ENCODE assay signal across 8 mouse cellular contexts in the genomic region with DNA sequence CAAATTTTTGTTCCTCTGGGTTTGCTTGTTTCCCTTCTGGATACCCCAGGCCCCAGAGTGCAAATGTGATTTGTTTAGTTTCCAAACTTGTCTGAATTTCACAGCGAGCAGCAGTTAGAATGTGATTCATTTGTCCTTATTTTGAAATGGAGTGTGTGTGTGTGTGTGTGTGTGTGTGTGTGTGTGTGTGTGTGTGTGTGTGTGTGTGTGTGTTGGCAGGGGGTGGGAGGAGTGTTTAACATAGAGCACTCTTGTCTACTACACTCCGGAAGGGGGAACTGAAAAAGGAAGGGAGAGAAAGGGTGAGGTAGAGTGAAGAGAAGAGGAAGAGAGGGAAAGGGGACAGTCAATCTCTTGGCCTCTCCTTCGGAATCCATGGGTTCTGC. TPM values are rescaled to one million over a fixed set of nuclear protein-coding genes. Genes with fewer than 3 reads are reported as not detected.
DNase-seq lines count a peak whose midpoint lies in the region; ATAC-seq lines count a peak whose summit lies in the region.

No protein-coding gene starts in this region.

- H3K27me3 ChIP-seq in liver, embryonic 16.5 days (ENCODE audit: control insufficient read depth, insufficient read depth, low read depth, low read length) = peaks cover 11% of the 10 kb centered on the region
- H3K27me3 ChIP-seq in kidney, embryonic 14.5 days (ENCODE audit: control insufficient read depth, insufficient read depth, low read length) = no peaks in the 10 kb centered on the region

- H3K4me1 ChIP-seq in liver, embryonic 16.5 days (ENCODE audit: control insufficient read depth, low read depth, low read length) = peaks cover 4% of the 10 kb centered on the region
- peaks cover 7% of the 10 kb centered on the region; the same call in 1 of the 2 replicates for H3K4me1 ChIP-seq in kidney, embryonic 14.5 days (ENCODE audit: control insufficient read depth, insufficient read depth, low read length)

- WGBS in liver, embryonic 16.5 days (ENCODE audit: insufficient replicate concordance) = 23% methylated on average over 3 of the region's 3 CpGs
- 24% methylated on average over 3 of the region's 3 CpGs for WGBS in kidney, embryonic 14.5 days

- peak overlapping the region; percentile 70; the same call in 1 of the 2 replicates for H3K4me2 ChIP-seq in liver, embryonic 16.5 days (ENCODE audit: low read depth, low read length)
- no peak overlapping the region; the same call in 1 of the 2 replicates for H3K4me2 ChIP-seq in kidney, embryonic 14.5 days (replicated peaks; ENCODE audit: low read depth, low read length)

- DNase-seq in adrenal gland, postnatal 14 days = peak; percentile 19
- DNase-seq in adrenal gland, postnatal 4 days (ENCODE audit: low spot score in 2 of 2) = no peak
- DNase-seq in thymus, postnatal 14 days = peak; percentile 23
- DNase-seq in thymus, postnatal 4 days = no peak
- no peak for DNase-seq in urinary bladder, adult 18-20 months (ENCODE audit: low spot score in 2 of 2)
- no peak for DNase-seq in testis, postnatal 14 days (ENCODE audit: low spot score)

- no peak overlapping the region for H3K27ac ChIP-seq in liver, embryonic 16.5 days (ENCODE audit: low read length)
- no peak overlapping the region for H3K27ac ChIP-seq in kidney, embryonic 14.5 days (ENCODE audit: low read depth, low read length)

- no peak overlapping the region for H3K9ac ChIP-seq in liver, embryonic 16.5 days (ENCODE audit: low read depth, low read length)
- no peak overlapping the region for H3K9ac ChIP-seq in kidney, embryonic 14.5 days (ENCODE audit: low read depth, low read length)

- no peak for ATAC-seq in liver, embryonic 16.5 days (ENCODE audit: low read depth)
- no peak for ATAC-seq in kidney, embryonic 14.5 days (ENCODE audit: low FRiP score, low TSS enrichment)

- no peak overlapping the region for H3K4me3 ChIP-seq in liver, embryonic 16.5 days (ENCODE audit: low read depth, low read length)
- no peak overlapping the region; the same call in 1 of the 2 replicates for H3K4me3 ChIP-seq in kidney, embryonic 14.5 days (ENCODE audit: low read length)

- no peaks in the 10 kb centered on the region for H3K36me3 ChIP-seq in liver, embryonic 16.5 days (ENCODE audit: control insufficient read depth, insufficient read depth)
- no peaks in the 10 kb centered on the region for H3K36me3 ChIP-seq in kidney, embryonic 14.5 days (ENCODE audit: control insufficient read depth, insufficient read depth, low read length)

- H3K9me3 ChIP-seq in liver, embryonic 16.5 days (replicated peaks; ENCODE audit: control insufficient read depth, low read length) = no peaks in the 10 kb centered on the region
- H3K9me3 ChIP-seq in kidney, embryonic 14.5 days (ENCODE audit: control insufficient read depth, low read length) = no peaks in the 10 kb centered on the region

RNA-seq across cellular contexts. Expression of a gene that starts 1.1 kb away (rescaled TPM):
- 2.9 and 3.0 TPM in 2 replicates for total RNA-seq in adrenal gland, postnatal 14 days (2021)
- total RNA-seq in adrenal gland, postnatal 4 days (2021) = 1 to 10 TPM; 3.9 to 4.4 TPM
- 0.06 and 0.12 TPM in 2 replicates for polyA plus RNA-seq in liver, embryonic 16.5 days (2015; fragmentation: Nextera tagmentation; extraction: Ambion mirVana)
- polyA plus RNA-seq in kidney, embryonic 14.5 days (2014; fragmentation: Nextera tagmentation; extraction: Ambion mirVana) = 0.74 and 1.1 TPM in 2 replicates

RNA-seq across cellular contexts. Expression of a gene that starts 36.1 kb away (rescaled TPM):
- 39.4 and 39.8 TPM in 2 replicates for total RNA-seq in adrenal gland, postnatal 14 days (2021)
- total RNA-seq in adrenal gland, postnatal 4 days (2021) = 10 to 100 TPM; 39.1 to 41.9 TPM
- 10.0 and 11.0 TPM in 2 replicates for polyA plus RNA-seq in liver, embryonic 16.5 days (2015; fragmentation: Nextera tagmentation; extraction: Ambion mirVana)
- 41.7 and 43.8 TPM in 2 replicates for polyA plus RNA-seq in kidney, embryonic 14.5 days (2014; fragmentation: Nextera tagmentation; extraction: Ambion mirVana)

Comparison
In these comparisons a context has a peak if more than half of its experiments do, and no peak if none do; other contexts are left out.
1. DNase-seq: peak in adrenal gland, postnatal 14 days (single experiment) and thymus, postnatal 14 days (single experiment); none in adrenal gland, postnatal 4 days (0 of 2), thymus, postnatal 4 days (single experiment), urinary bladder, adult 18-20 months (0 of 2) and testis, postnatal 14 days (single experiment).